Mouse (Mus musculus) forebrain, embryonic 15.5 days (tissue): ENCODE results near the gene Miga1. TPM values are rescaled to one million over a fixed set of nuclear protein-coding genes. Genes with fewer than 3 reads are reported as not detected.

Source experiments
- ATAC-seq: fragments of 200-750 bp; cut with Nextera tagmentation; replicated peaks from 2 replicates; pipeline ENCODE4 v1.8.0; 2017; ENCODE audit warnings: mild to moderate bottlenecking, moderate TSS enrichment, moderate library complexity
- H3K27ac ChIP-seq: fragments of 300-500 bp; sonication (generic); replicated peaks from 2 replicates; pipeline ENCODE4 v1.5.1; 2015; ENCODE audit warnings: mild to moderate bottlenecking, inconsistent platforms
- H3K27me3 ChIP-seq: fragments of 300-500 bp; sonication (generic); 2 replicates; pipeline ENCODE4 v1.6.1; 2015; ENCODE audit warnings: inconsistent platforms
- H3K36me3 ChIP-seq: fragments of 300-500 bp; sonication (generic); 2 replicates; pipeline ENCODE4 v1.6.1; 2015; ENCODE audit warnings: mild to moderate bottlenecking, inconsistent platforms
- H3K4me1 ChIP-seq: fragments of 300-500 bp; sonication (generic); 2 replicates; pipeline ENCODE4 v1.6.1; 2015; ENCODE audit warnings: inconsistent platforms
- H3K4me2 ChIP-seq: fragments of 300-500 bp; sonication (generic); replicated peaks from 2 replicates; pipeline ENCODE4 v1.6.1; 2015; ENCODE audit warnings: mild to moderate bottlenecking, inconsistent platforms
- H3K4me3 ChIP-seq: fragments of 300-500 bp; sonication (generic); 2 replicates; pipeline ENCODE4 v1.5.1; 2015; ENCODE audit warnings: mild to moderate bottlenecking, inconsistent platforms
- H3K9ac ChIP-seq: fragments of 300-500 bp; sonication (generic); replicated peaks from 2 replicates; pipeline ENCODE4 v1.6.1; 2015; ENCODE audit warnings: mild to moderate bottlenecking, inconsistent platforms
- H3K9me3 ChIP-seq: fragments of 300-500 bp; sonication (generic); 2 replicates; pipeline ENCODE4 v1.6.1; 2016; ENCODE audit warnings: inconsistent platforms
- WGBS: fragments of 180-500 bp; shearing (Covaris S2); methylation state at CpG from one replicate; pipeline ENCODE4 v1.1.7; 2015; ENCODE audit warnings: mixed read lengths; 5-methylcytosine and 5-hydroxymethylcytosine counted together
- polyA plus RNA-seq: library from polyadenylated mRNA; unstranded; fragments of >200 nt; fragmentation: Nextera tagmentation; extraction: Ambion mirVana; gene quantifications from 2 replicates; pipeline ENCODE4 v1.2.1, GENCODE M21; 2015

Miga1 gene
- polyA plus RNA-seq, 1 experiment from 2014 or later: 26.5 TPM

- WGBS: 56% methylated on average over 6 of the region's 6 CpGs
- H3K9me3 ChIP-seq: no peaks in the 10 kb centered on the region
- peaks cover 76% of the 10 kb centered on the region for H3K36me3 ChIP-seq
- H3K27ac ChIP-seq: no peak overlapping the region
- ATAC-seq: no peak
- H3K4me1 ChIP-seq: no peaks in the 10 kb centered on the region
- no peaks in the 10 kb centered on the region for H3K27me3 ChIP-seq
- no peak overlapping the region for H3K9ac ChIP-seq
- H3K4me3 ChIP-seq: no peak overlapping the region
- H3K4me2 ChIP-seq: no peak overlapping the region
Observed at GRCm38 (mm10) chr3:152231333-152232100, 108.7 kb downstream of the Miga1 start.

GRCm38 (mm10) chr3:152229271-152229670, 110.9 kb downstream of the Miga1 start:
- Histone ChIP-seq H3K4me2 (no peak overlapping the region), H3K27me3 (no peaks in the 10 kb centered on the region), H3K27ac (no peak overlapping the region), H3K9ac (no peak overlapping the region), H3K4me3 (no peak overlapping the region), H3K36me3 (peaks cover 84% of the 10 kb centered on the region), H3K4me1 (no peaks in the 10 kb centered on the region), H3K9me3 (no peaks in the 10 kb centered on the region)
- no peak for ATAC-seq
- 92% methylated on average over 5 of the region's 5 CpGs for WGBS

GRCm38 (mm10) chr3:152228843-152229242, 111.4 kb downstream of the Miga1 start:
- Histone ChIP-seq H3K4me3 (no peak overlapping the region), H3K36me3 (peaks cover 84% of the 10 kb centered on the region), H3K4me2 (no peak overlapping the region), H3K4me1 (no peaks in the 10 kb centered on the region), H3K27ac (no peak overlapping the region), H3K9me3 (no peaks in the 10 kb centered on the region), H3K27me3 (no peaks in the 10 kb centered on the region), H3K9ac (no peak overlapping the region)
- WGBS: 91% methylated on average over 7 of the region's 7 CpGs
- no peak for ATAC-seq

- WGBS: 91% methylated on average over 7 of the region's 7 CpGs
- H3K4me1 ChIP-seq: no peaks in the 10 kb centered on the region
- H3K9ac ChIP-seq: no peak overlapping the region
- H3K4me3 ChIP-seq: no peak overlapping the region
- no peaks in the 10 kb centered on the region for H3K27me3 ChIP-seq
- H3K4me2 ChIP-seq: no peak overlapping the region
- peaks cover 88% of the 10 kb centered on the region for H3K36me3 ChIP-seq
- H3K27ac ChIP-seq: no peak overlapping the region
- ATAC-seq: no peak
- H3K9me3 ChIP-seq: no peaks in the 10 kb centered on the region
Observed at GRCm38 (mm10) chr3:152225906-152226305, 114.3 kb downstream of the Miga1 start.

GRCm38 (mm10) chr3:152224918-152225317, 115.3 kb downstream of the Miga1 start:
- Histone ChIP-seq H3K36me3 (peaks cover 90% of the 10 kb centered on the region), H3K27me3 (no peaks in the 10 kb centered on the region), H3K4me1 (no peaks in the 10 kb centered on the region), H3K27ac (no peak overlapping the region), H3K9me3 (no peaks in the 10 kb centered on the region), H3K4me2 (no peak overlapping the region), H3K4me3 (no peak overlapping the region), H3K9ac (no peak overlapping the region)
- ATAC-seq: no peak

Other genes with a start within 250 kb of the Miga1 start
- gene Gipc2, start 174.2 kb downstream of the Miga1 start, polyA plus RNA-seq: 1.9 and 2.7 TPM in 2 replicates
- gene Dnajb4, start 130.1 kb downstream of the Miga1 start, polyA plus RNA-seq: 29.8 and 35.4 TPM in 2 replicates
- gene Fubp1, start 130.0 kb downstream of the Miga1 start, polyA plus RNA-seq: 302 and 309 TPM in 2 replicates
- 2.8 and 3.9 TPM in 2 replicates for gene Nexn, start 74.1 kb downstream of the Miga1 start, polyA plus RNA-seq
- 86.0 and 89.1 TPM in 2 replicates for gene Usp33, start 6.1 kb upstream of the Miga1 start, polyA plus RNA-seq
- gene Zzz3, start 55.1 kb upstream of the Miga1 start, polyA plus RNA-seq: 33.6 and 35.5 TPM in 2 replicates